In genomic region chr5:120900666-120901065, GRCm38 (mm10) we compare ENCODE assay signal across 50 mouse cellular contexts. TPM values are rescaled to one million over a fixed set of nuclear protein-coding genes. Genes with fewer than 3 reads are reported as not detected.
"Had no signal": no experiment of that assay in that cellular context is flagged by ENCODE, and none has a peak within 500 bp of the region (broad histone marks: within the 10 kb centered on the region; RNA-seq: fewer than 3 reads in every experiment).

No protein-coding gene starts in this region.

- H3K4me2 ChIP-seq: heart, embryonic 12.5 days; heart, embryonic 13.5 days; heart, embryonic 15.5 days; hindbrain, embryonic 12.5 days; hindbrain, embryonic 13.5 days; hindbrain, embryonic 14.5 days; hindbrain, embryonic 15.5 days; intestine, embryonic 15.5 days; kidney, embryonic 15.5 days had no signal

- H3K9me3 ChIP-seq: heart, embryonic 12.5 days; heart, embryonic 13.5 days; heart, embryonic 15.5 days; hindbrain, embryonic 10.5 days; hindbrain, embryonic 12.5 days; hindbrain, embryonic 15.5 days; intestine, embryonic 15.5 days; kidney, embryonic 15.5 days had no signal

- H3K27me3 ChIP-seq: heart, embryonic 12.5 days; heart, embryonic 13.5 days; heart, embryonic 15.5 days; hindbrain, embryonic 12.5 days; hindbrain, embryonic 13.5 days; hindbrain, embryonic 15.5 days; intestine, embryonic 15.5 days; kidney, embryonic 15.5 days had no signal

- ATAC-seq: hindbrain, embryonic 16.5 days; hindbrain, postnatal 0 days; inflammation-experienced regulatory T-cells, adult 6 months; intestine, embryonic 15.5 days; intestine, embryonic 16.5 days had no signal

- H3K9ac ChIP-seq: heart, embryonic 12.5 days; heart, embryonic 13.5 days; heart, embryonic 15.5 days; hindbrain, embryonic 12.5 days; hindbrain, embryonic 13.5 days; hindbrain, embryonic 14.5 days; hindbrain, embryonic 15.5 days; intestine, embryonic 15.5 days; kidney, embryonic 15.5 days had no signal

- DNase-seq: heart, postnatal 10 days; heart, postnatal 14 days; heart, postnatal 36 days; heart, postnatal 4 days; kidney, adult 11 months; kidney, adult 18-20 months; kidney, adult 2 months; kidney, adult 8-10 months; kidney, adult 9 months; kidney, postnatal 10 days; kidney, postnatal 14 days; kidney, postnatal 25 days; kidney, postnatal 36 days; kidney, postnatal 4 days; layer of hippocampus, adult 9-11 months; layer of hippocampus, postnatal 36 days had no signal

- H3K4me3 ChIP-seq: heart, embryonic 12.5 days; heart, embryonic 13.5 days; heart, embryonic 15.5 days; hindbrain, embryonic 10.5 days; hindbrain, embryonic 12.5 days; hindbrain, embryonic 13.5 days; hindbrain, embryonic 15.5 days; intestine, embryonic 15.5 days; kidney, embryonic 15.5 days; layer of hippocampus, adult 2 months; left cerebral cortex, adult 2 months had no signal

- H3K4me1 ChIP-seq: heart, embryonic 12.5 days; heart, embryonic 13.5 days; heart, embryonic 15.5 days; hindbrain, embryonic 10.5 days; hindbrain, embryonic 12.5 days; hindbrain, embryonic 13.5 days; hindbrain, embryonic 15.5 days; intestine, embryonic 15.5 days; kidney, embryonic 15.5 days had no signal

- H3K36me3 ChIP-seq: heart, embryonic 12.5 days; heart, embryonic 13.5 days; heart, embryonic 15.5 days; hindbrain, embryonic 10.5 days; hindbrain, embryonic 12.5 days; hindbrain, embryonic 13.5 days; hindbrain, embryonic 15.5 days; intestine, embryonic 15.5 days; kidney, embryonic 15.5 days had no signal

- H3K27ac ChIP-seq: heart, embryonic 13.5 days; heart, embryonic 15.5 days; hindbrain, embryonic 10.5 days; hindbrain, embryonic 12.5 days; hindbrain, embryonic 13.5 days; hindbrain, embryonic 14.5 days; hindbrain, embryonic 15.5 days; hindbrain, postnatal 0 days; intestine, embryonic 15.5 days; kidney, embryonic 15.5 days; kidney, postnatal 0 days; layer of hippocampus, adult 2 months; left cerebral cortex, adult 2 months had no signal

RNA-seq across cellular contexts. Expression of gene Oas1a, which starts 6.7 kb away (rescaled TPM):
- total RNA-seq: layer of hippocampus, postnatal 36 days had no signal

RNA-seq across cellular contexts. Expression of gene Oas1g, which starts 13.3 kb away (rescaled TPM):
- total RNA-seq: heart, postnatal 10 days; heart, postnatal 14 days; heart, postnatal 4 days; layer of hippocampus, adult 18-20 months; layer of hippocampus, adult 2 months; layer of hippocampus, postnatal 10 days; layer of hippocampus, postnatal 14 days; layer of hippocampus, postnatal 25 days; layer of hippocampus, postnatal 36 days; left cerebral cortex, adult 18-20 months; left cerebral cortex, adult 2 months; left cerebral cortex, postnatal 10 days had no signal
- polyA plus RNA-seq: heart, embryonic 12.5 days; hindbrain, embryonic 12.5 days had no signal

RNA-seq across cellular contexts. Expression of gene Oas1d, which starts 13.7 kb away (rescaled TPM):
- total RNA-seq: heart, postnatal 10 days; heart, postnatal 14 days; heart, postnatal 25 days; heart, postnatal 36 days; heart, postnatal 4 days; hematopoietic stem cell, adult 5-6 weeks; layer of hippocampus, adult 18-20 months; layer of hippocampus, adult 2 months; layer of hippocampus, adult 8-10 months; layer of hippocampus, postnatal 14 days; layer of hippocampus, postnatal 25 days; layer of hippocampus, postnatal 36 days; left cerebral cortex, adult 18-20 months; left cerebral cortex, adult 2 months; left cerebral cortex, adult 8-10 months; left cerebral cortex, postnatal 10 days had no signal
- polyA plus RNA-seq: heart, embryonic 12.5 days; heart, embryonic 13.5 days; heart, embryonic 14.5 days; heart, embryonic 15.5 days; heart, postnatal 0 days; hindbrain, embryonic 10.5 days; hindbrain, embryonic 11.5 days; hindbrain, embryonic 12.5 days; hindbrain, embryonic 13.5 days; hindbrain, embryonic 14.5 days; hindbrain, embryonic 15.5 days; inflammation-experienced regulatory T-cells, adult 6 months; intestine, embryonic 15.5 days; intestine, embryonic 16.5 days; kidney, adult 2 months; kidney, embryonic 14.5 days; kidney, embryonic 15.5 days; kidney, embryonic 16.5 days; kidney, postnatal 0 days had no signal

RNA-seq across cellular contexts. Expression of gene Oas1h, which starts 39.4 kb away (rescaled TPM):
- total RNA-seq: heart, postnatal 10 days; heart, postnatal 14 days; heart, postnatal 25 days; heart, postnatal 36 days; heart, postnatal 4 days; hematopoietic stem cell, adult 5-6 weeks; hindbrain, postnatal 0 days; layer of hippocampus, adult 18-20 months; layer of hippocampus, adult 2 months; layer of hippocampus, adult 8-10 months; layer of hippocampus, postnatal 10 days; layer of hippocampus, postnatal 14 days; layer of hippocampus, postnatal 25 days; layer of hippocampus, postnatal 36 days; left cerebral cortex, adult 18-20 months; left cerebral cortex, adult 2 months; left cerebral cortex, adult 8-10 months; left cerebral cortex, postnatal 10 days had no signal
- polyA plus RNA-seq: heart, embryonic 12.5 days; heart, embryonic 13.5 days; heart, embryonic 14.5 days; heart, embryonic 15.5 days; heart, embryonic 16.5 days; heart, postnatal 0 days; hindbrain, embryonic 10.5 days; hindbrain, embryonic 11.5 days; hindbrain, embryonic 12.5 days; hindbrain, embryonic 13.5 days; hindbrain, embryonic 14.5 days; hindbrain, embryonic 15.5 days; hindbrain, embryonic 16.5 days; hindbrain, postnatal 0 days; inflammation-experienced regulatory T-cells, adult 6 months; intestine, embryonic 15.5 days; intestine, embryonic 16.5 days; kidney, adult 2 months; kidney, embryonic 14.5 days; kidney, embryonic 15.5 days; kidney, embryonic 16.5 days; large intestine, adult 2 months had no signal

RNA-seq across cellular contexts. Expression of gene Oas1f, which starts 53.5 kb away (rescaled TPM):
- total RNA-seq: heart, postnatal 10 days; heart, postnatal 14 days; heart, postnatal 25 days; heart, postnatal 36 days; heart, postnatal 4 days; hematopoietic stem cell, adult 5-6 weeks; hindbrain, postnatal 0 days; layer of hippocampus, adult 18-20 months; layer of hippocampus, adult 2 months; layer of hippocampus, adult 8-10 months; layer of hippocampus, postnatal 10 days; layer of hippocampus, postnatal 14 days; layer of hippocampus, postnatal 25 days; layer of hippocampus, postnatal 36 days; left cerebral cortex, adult 18-20 months; left cerebral cortex, adult 2 months; left cerebral cortex, adult 8-10 months; left cerebral cortex, postnatal 10 days had no signal
- polyA plus RNA-seq: heart, embryonic 12.5 days; heart, embryonic 13.5 days; heart, embryonic 14.5 days; heart, embryonic 15.5 days; heart, postnatal 0 days; hindbrain, embryonic 10.5 days; hindbrain, embryonic 11.5 days; hindbrain, embryonic 12.5 days; hindbrain, embryonic 13.5 days; hindbrain, embryonic 14.5 days; hindbrain, embryonic 15.5 days; hindbrain, embryonic 16.5 days; hindbrain, postnatal 0 days; inflammation-experienced regulatory T-cells, adult 6 months; intestine, embryonic 15.5 days; kidney, embryonic 14.5 days; kidney, embryonic 15.5 days had no signal
